Mouse (Mus musculus) ES-Bruce4 (cell line): Measurements from ENCODE around the gene Selenop. TPM values are rescaled to one million over a fixed set of nuclear protein-coding genes. Genes with fewer than 3 reads are reported as not detected.
"Not testable (repeated sequence)": the region's sequence is repeated elsewhere in the genome, so short reads cannot be mapped to it uniquely, and the experiment has no call there.

Experiments used
- H3K27ac ChIP-seq: 2 replicates; pipeline ENCODE4 v1.5.1; 2012; ENCODE audit warnings: low read length, inconsistent platforms; ENCODE audit not compliant: insufficient read depth
- H3K27me3 ChIP-seq: 2 replicates; pipeline ENCODE4 v1.6.1; 2012; ENCODE audit warnings: mild to moderate bottlenecking, low read length, inconsistent platforms; ENCODE audit not compliant: control insufficient read depth, poor library complexity, insufficient read depth, severe bottlenecking
- H3K36me3 ChIP-seq: 2 replicates; pipeline ENCODE4 v1.6.1; 2012; ENCODE audit warnings: inconsistent platforms, mild to moderate bottlenecking, low read length, moderate library complexity; ENCODE audit not compliant: control insufficient read depth, poor library complexity, insufficient read depth, severe bottlenecking
- H3K4me1 ChIP-seq: one replicate; pipeline ENCODE4 v1.8.1; 2011; ENCODE audit warnings: low read length; ENCODE audit not compliant: control insufficient read depth, insufficient read depth
- H3K4me3 ChIP-seq: 2 replicates; pipeline ENCODE4 v1.5.1; 2011; ENCODE audit warnings: low read depth, mild to moderate bottlenecking, low read length
- H3K9ac ChIP-seq: 2 replicates; pipeline ENCODE4 v1.6.1; 2012; ENCODE audit warnings: low read depth, mild to moderate bottlenecking, inconsistent platforms; ENCODE audit not compliant: poor library complexity, severe bottlenecking
- H3K9me3 ChIP-seq: replicated peaks from 2 replicates; pipeline ENCODE4 v1.6.1; 2012; ENCODE audit warnings: mild to moderate bottlenecking, low read length, inconsistent platforms; ENCODE audit not compliant: control insufficient read depth, poor library complexity, insufficient read depth, severe bottlenecking
- CTCF ChIP-seq: IDR thresholded peaks from one replicate; pipeline ENCODE4 v1.8.1; 2011; ENCODE audit warnings: low read depth, low read length
- EP300 ChIP-seq: IDR thresholded peaks from 2 replicates; pipeline ENCODE4 v1.6.1; 2011; ENCODE audit warnings: low read depth, low read length; ENCODE audit not compliant: insufficient read depth
- POLR2A ChIP-seq: IDR thresholded peaks from one replicate; pipeline ENCODE4 v1.8.1; 2011; ENCODE audit warnings: low read length; ENCODE audit not compliant: insufficient read depth
- polyA plus RNA-seq: library from polyadenylated mRNA; stranded (reverse); fragments of >200 nt; gene quantifications from 2 replicates; pipeline ENCODE4 v1.2.4, GENCODE M21; 2011; ENCODE audit warnings: low read depth; ENCODE audit not compliant: missing spikeins, insufficient read depth, insufficient read length

Gene Selenop
- polyA plus RNA-seq, 1 experiment: 19.3 TPM

GRCm38 (mm10) chr15:3231004-3231403 lies 37.3 kb upstream of the Selenop start:
- Histone ChIP-seq H3K4me1 (peaks cover 1% of the 10 kb centered on the region), H3K9me3 (no peaks in the 10 kb centered on the region), H3K27ac (no peak overlapping the region), H3K27me3 (no peaks in the 10 kb centered on the region), H3K9ac (no peak overlapping the region), H3K4me3 (no peak overlapping the region), H3K36me3 (no peaks in the 10 kb centered on the region)
- TF ChIP-seq CTCF: no peak
- no peak for TF ChIP-seq EP300
- no peak for TF ChIP-seq POLR2A

- TF ChIP-seq CTCF (no peak), POLR2A (no peak), EP300 (no peak)
- H3K27ac ChIP-seq: no peak overlapping the region
- H3K4me3 ChIP-seq: no peak overlapping the region
- H3K4me1 ChIP-seq: peaks cover 1% of the 10 kb centered on the region
- no peak overlapping the region for H3K9ac ChIP-seq
- H3K36me3 ChIP-seq: no peaks in the 10 kb centered on the region
- H3K27me3 ChIP-seq: no peaks in the 10 kb centered on the region
- no peaks in the 10 kb centered on the region for H3K9me3 ChIP-seq
These were observed 36.0 kb upstream of the Selenop start for GRCm38 (mm10) chr15:3232168-3232835.

GRCm38 (mm10) chr15:3233837-3234551 lies 34.4 kb upstream of the Selenop start:
- TF ChIP-seq POLR2A (no peak), CTCF (no peak), EP300 (no peak)
- Histone ChIP-seq H3K27me3 (no peaks in the 10 kb centered on the region), H3K27ac (no peak overlapping the region), H3K9me3 (no peaks in the 10 kb centered on the region), H3K4me3 (no peak overlapping the region), H3K36me3 (no peaks in the 10 kb centered on the region), H3K4me1 (peaks cover 1% of the 10 kb centered on the region), H3K9ac (no peak overlapping the region)

- Histone ChIP-seq H3K36me3 (no peaks in the 10 kb centered on the region), H3K4me1 (peaks cover 1% of the 10 kb centered on the region), H3K27me3 (no peaks in the 10 kb centered on the region), H3K4me3 (no peak overlapping the region), H3K9me3 (no peaks in the 10 kb centered on the region), H3K27ac (no peak overlapping the region), H3K9ac (no peak overlapping the region)
- TF ChIP-seq POLR2A: no peak
- TF ChIP-seq EP300: no peak
- no peak for TF ChIP-seq CTCF
These were observed 32.0 kb upstream of the Selenop start for GRCm38 (mm10) chr15:3236338-3236737.

GRCm38 (mm10) chr15:3237963-3238362 lies 30.4 kb upstream of the Selenop start:
- H3K36me3 ChIP-seq: no peaks in the 10 kb centered on the region
- no peak overlapping the region for H3K27ac ChIP-seq
- no peak overlapping the region for H3K4me3 ChIP-seq
- H3K9me3 ChIP-seq: no peaks in the 10 kb centered on the region
- H3K4me1 ChIP-seq: peaks cover 1% of the 10 kb centered on the region
- TF ChIP-seq CTCF (no peak), POLR2A (no peak), EP300 (no peak)
- no peak overlapping the region for H3K9ac ChIP-seq
- H3K27me3 ChIP-seq: no peaks in the 10 kb centered on the region

GRCm38 (mm10) chr15:3245036-3245435 lies 23.3 kb upstream of the Selenop start:
- not testable (repeated sequence) for H3K27ac ChIP-seq, H3K27me3 ChIP-seq, H3K4me1 ChIP-seq, H3K9ac ChIP-seq, H3K36me3 ChIP-seq, H3K4me3 ChIP-seq, H3K9me3 ChIP-seq
